Mouse (Mus musculus) thymus, adult 2 months (tissue): ENCODE results near the gene Alkbh3. TPM values are rescaled to one million over a fixed set of nuclear protein-coding genes. Genes with fewer than 3 reads are reported as not detected.

ENCODE experiments used
- DNase-seq: peaks from one replicate; pipeline ENCODE4 v3.0.0; 2021
- H3K27ac ChIP-seq: fragments of 200-500 bp; 2 replicates; pipeline ENCODE4 v1.5.1; 2012; ENCODE audit warnings: low read length, control low read depth; ENCODE audit not compliant: control insufficient read depth, insufficient read depth
- H3K27me3 ChIP-seq: fragments of 200-500 bp; 2 replicates; pipeline ENCODE4 v1.6.1; 2012; ENCODE audit warnings: mild to moderate bottlenecking, low read length, moderate library complexity, mixed read lengths; ENCODE audit not compliant: control insufficient read depth, insufficient read depth
- H3K36me3 ChIP-seq: fragments of 200-500 bp; 2 replicates; pipeline ENCODE4 v1.6.1; 2012; ENCODE audit warnings: mild to moderate bottlenecking, low read length, moderate library complexity; ENCODE audit not compliant: control insufficient read depth, insufficient read depth
- H3K4me1 ChIP-seq: fragments of 200-500 bp; replicated peaks from 2 replicates; pipeline ENCODE4 v1.6.1; 2012; ENCODE audit warnings: low read length; ENCODE audit not compliant: control insufficient read depth, insufficient read depth
- H3K4me3 ChIP-seq: fragments of 200-500 bp; 2 replicates; pipeline ENCODE4 v1.5.1; 2012; ENCODE audit warnings: mild to moderate bottlenecking, low read length, control low read depth, moderate library complexity; ENCODE audit not compliant: control insufficient read depth, insufficient read depth
- CTCF ChIP-seq: fragments of 200-500 bp; IDR thresholded peaks from 2 replicates; pipeline ENCODE4 v1.5.1; 2012; ENCODE audit warnings: mild to moderate bottlenecking, control low read depth, low read length, moderate library complexity, borderline replicate concordance; ENCODE audit not compliant: control insufficient read depth, poor library complexity, insufficient read depth; ENCODE audit errors: extremely low read depth
- POLR2A ChIP-seq: fragments of 200-500 bp; IDR thresholded peaks from 2 replicates; pipeline ENCODE4 v1.6.1; 2012; ENCODE audit warnings: mild to moderate bottlenecking, low read length, control low read depth, moderate library complexity; ENCODE audit not compliant: control insufficient read depth, poor library complexity, insufficient read depth; ENCODE audit errors: extremely low read depth
- WGBS: fragments of 180-500 bp; shearing (Covaris S2); methylation state at CpG from one replicate; pipeline ENCODE4 v1.1.7; 2018; 5-methylcytosine and 5-hydroxymethylcytosine counted together
- polyA plus RNA-seq: library from polyadenylated mRNA; depleted of rRNA; stranded (reverse); fragments of >200 nt; gene quantifications from 2 replicates; pipeline ENCODE4 v1.2.3, GENCODE M21; 2012; rRNA removed

Alkbh3 gene
- 44.5 and 54.3 TPM in 2 replicates for polyA plus RNA-seq

DNA sequence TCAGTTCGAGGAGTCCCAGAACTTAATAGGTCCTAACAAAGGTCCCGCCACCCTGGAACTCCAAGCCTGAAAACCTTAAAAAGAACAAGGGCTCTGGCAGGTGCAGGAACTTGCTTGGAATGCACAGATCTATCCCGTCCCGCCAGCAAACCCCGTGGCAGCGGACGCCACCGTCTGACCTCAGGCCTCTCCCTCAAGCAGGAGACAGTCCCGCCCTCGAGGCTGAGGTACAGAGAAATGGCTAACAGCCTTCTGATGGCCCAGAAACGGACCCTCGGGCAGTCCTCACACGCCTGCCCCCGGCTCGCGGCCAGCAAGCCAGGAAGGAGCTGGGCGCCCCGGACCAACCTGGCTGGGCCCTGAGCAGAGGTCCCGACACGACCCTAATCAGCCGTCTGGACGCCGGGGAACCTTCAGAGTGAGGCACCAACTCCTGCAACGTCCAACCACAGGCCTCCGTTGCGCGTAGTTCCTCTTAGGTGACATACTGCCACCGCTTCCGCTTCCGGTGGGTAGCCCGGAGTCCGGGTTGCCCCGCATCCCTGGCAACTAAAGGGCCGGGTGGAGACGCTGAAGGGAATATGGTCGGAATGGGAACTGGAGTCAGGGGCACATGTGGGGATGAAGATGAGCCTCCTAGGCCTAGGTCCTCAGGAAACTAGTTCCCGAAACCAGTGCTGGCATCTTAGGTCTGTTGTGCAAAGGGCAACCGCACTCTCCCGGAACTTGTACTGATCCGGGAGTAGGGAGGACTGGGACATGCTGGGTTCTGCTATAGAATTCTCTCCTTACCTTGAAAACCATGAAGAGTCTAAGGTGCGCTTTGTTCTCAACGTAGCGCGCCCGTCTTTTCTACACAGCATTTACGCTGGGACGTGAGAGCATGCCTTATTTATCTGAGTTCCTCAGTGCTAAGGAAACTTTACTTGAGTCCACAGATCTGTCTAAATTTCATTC is at the start of gene Alkbh3:
Gene Alkbh3 (minus strand): TSS at position 473 of the 957 bp plus-strand sequence.
- Histone ChIP-seq H3K4me1 (peaks cover 9% of the 10 kb centered on the region), H3K36me3 (peaks cover under 1% of the 10 kb centered on the region; the same call in 1 of the 2 replicates), H3K4me3 (peak within 1 kb of the TSS; percentile 74), H3K27me3 (no peaks in the 10 kb centered on the region), H3K27ac (no peak within 1 kb of the TSS)
- TF ChIP-seq CTCF = peak; percentile 29; the same call in 1 of the 2 replicates
- TF ChIP-seq POLR2A = 0 out of 2 replicates have a peak, but pooled peaks have one; percentile 20
- peak; percentile 91 for DNase-seq
- 6% methylated on average over 47 of the region's 47 CpGs for WGBS

GRCm38 (mm10) chr2:94059459-94059858 is 48.9 kb upstream of the Alkbh3 start:
- no peaks in the 10 kb centered on the region for H3K36me3 ChIP-seq
- 78% methylated on average over 5 of the region's 5 CpGs for WGBS
- TF ChIP-seq POLR2A (no peak), CTCF (no peak)
- H3K27ac ChIP-seq = no peak overlapping the region
- no peaks in the 10 kb centered on the region for H3K27me3 ChIP-seq
- no peaks in the 10 kb centered on the region for H3K4me1 ChIP-seq
- no peak overlapping the region for H3K4me3 ChIP-seq
- DNase-seq = peak; percentile 13

DNA sequence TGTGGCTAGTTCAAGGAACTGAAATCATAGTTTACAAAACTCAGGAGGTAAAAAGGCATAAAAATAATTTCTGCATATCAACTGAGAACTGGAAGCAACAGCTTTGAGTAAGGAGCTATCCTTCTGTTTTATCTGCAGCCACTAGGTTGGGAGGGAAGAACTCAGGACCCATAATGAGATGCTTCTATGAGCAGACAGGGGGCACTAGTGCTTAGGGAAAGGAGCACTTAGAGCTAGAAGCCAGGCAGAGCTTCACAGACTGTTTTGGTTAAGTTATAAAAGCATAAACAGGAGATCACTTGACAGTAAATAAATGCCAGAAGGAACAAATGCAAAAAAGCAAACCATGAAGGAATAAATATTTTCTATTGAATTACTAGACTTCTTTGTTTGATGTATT is 44.2 kb upstream of the Alkbh3 start:
- Histone ChIP-seq H3K4me3 (no peak overlapping the region), H3K36me3 (no peaks in the 10 kb centered on the region), H3K27me3 (no peaks in the 10 kb centered on the region), H3K27ac (no peak overlapping the region), H3K4me1 (no peaks in the 10 kb centered on the region)
- TF ChIP-seq CTCF (no peak), POLR2A (no peak)
- peak; percentile 23 for DNase-seq

GRCm38 (mm10) chr2:94051952-94052351 is 41.3 kb upstream of the Alkbh3 start:
- Histone ChIP-seq H3K36me3 (no peaks in the 10 kb centered on the region), H3K4me3 (no peak overlapping the region), H3K4me1 (no peaks in the 10 kb centered on the region), H3K27ac (no peak overlapping the region), H3K27me3 (no peaks in the 10 kb centered on the region)
- no peak for TF ChIP-seq CTCF
- no peak for TF ChIP-seq POLR2A
- 98% methylated on average over 5 of the region's 5 CpGs for WGBS
- DNase-seq = no peak

- DNase-seq = no peak
- Histone ChIP-seq H3K27ac (no peak overlapping the region), H3K36me3 (no peaks in the 10 kb centered on the region), H3K4me3 (no peak overlapping the region), H3K4me1 (no peaks in the 10 kb centered on the region), H3K27me3 (no peaks in the 10 kb centered on the region)
- WGBS = 97% methylated on average over 3 of the region's 3 CpGs
- TF ChIP-seq CTCF (no peak), POLR2A (no peak)
These were observed 40.3 kb upstream of the Alkbh3 start for GRCm38 (mm10) chr2:94050901-94051300.

- 96% methylated on average over 5 of the region's 5 CpGs for WGBS
- Histone ChIP-seq H3K27ac (no peak overlapping the region), H3K36me3 (no peaks in the 10 kb centered on the region), H3K27me3 (no peaks in the 10 kb centered on the region), H3K4me1 (no peaks in the 10 kb centered on the region), H3K4me3 (no peak overlapping the region)
- TF ChIP-seq CTCF (no peak), POLR2A (no peak)
- no peak for DNase-seq
These were observed 39.0 kb upstream of the Alkbh3 start for GRCm38 (mm10) chr2:94049471-94050176.
